Mouse (Mus musculus): Measurements from ENCODE around the gene Fbf1.
A peak's percentile ranks its signal among the peaks of the same experiment; 100 is the strongest.

Fbf1 gene

GRCm38 (mm10) chr11:116167884-116168439 lies at the start of gene Fbf1:
Fbf1 (minus strand) TSS chr11:116168166.
- peak; percentile 96 for DNase-seq

GRCm38 (mm10) chr11:116216549-116216948 lies 48.6 kb upstream of the Fbf1 start:
- DNase-seq = no peak

- DNase-seq = peak; percentile 3
These were observed 48.0 kb upstream of the Fbf1 start for GRCm38 (mm10) chr11:116215991-116216390.

GRCm38 (mm10) chr11:116215181-116215580 lies 47.2 kb upstream of the Fbf1 start:
- peak; percentile 62 for DNase-seq

GRCm38 (mm10) chr11:116213877-116214510 lies 46.0 kb upstream of the Fbf1 start:
- DNase-seq = peak; percentile 48

- DNase-seq = no peak
These were observed 44.9 kb upstream of the Fbf1 start for GRCm38 (mm10) chr11:116212847-116213246.

GRCm38 (mm10) chr11:116210696-116211095 lies 42.7 kb upstream of the Fbf1 start:
- no peak for DNase-seq

- no peak for DNase-seq
These were observed 41.3 kb upstream of the Fbf1 start for GRCm38 (mm10) chr11:116209257-116209656.

- no peak for DNase-seq
These were observed 40.7 kb upstream of the Fbf1 start for GRCm38 (mm10) chr11:116208660-116209059.

- DNase-seq = no peak
These were observed 38.7 kb upstream of the Fbf1 start for GRCm38 (mm10) chr11:116206678-116207077.

GRCm38 (mm10) chr11:116203150-116203549 lies 35.2 kb upstream of the Fbf1 start:
- no peak for DNase-seq

GRCm38 (mm10) chr11:116201151-116201550 lies 33.2 kb upstream of the Fbf1 start:
- DNase-seq = peak; percentile 9

- DNase-seq = peak; percentile 97
These were observed 30.9 kb upstream of the Fbf1 start, which contains the start of the genes Ten1 and Acox1 for GRCm38 (mm10) chr11:116198639-116199531. Ten1 (plus strand) TSS chr11:116198855. Acox1 (minus strand) TSS chr11:116199045.

- DNase-seq = no peak
These were observed 30.2 kb upstream of the Fbf1 start for GRCm38 (mm10) chr11:116198132-116198531.

- no peak for DNase-seq
These were observed 29.6 kb upstream of the Fbf1 start for GRCm38 (mm10) chr11:116197584-116197906.

GRCm38 (mm10) chr11:116196866-116197583 lies 29.1 kb upstream of the Fbf1 start:
- no peak for DNase-seq

GRCm38 (mm10) chr11:116196336-116196735 lies 28.4 kb upstream of the Fbf1 start:
- DNase-seq = no peak

- no peak for DNase-seq
These were observed 27.3 kb upstream of the Fbf1 start for GRCm38 (mm10) chr11:116195252-116195651.

GRCm38 (mm10) chr11:116194619-116195018 lies 26.7 kb upstream of the Fbf1 start:
- no peak for DNase-seq

GRCm38 (mm10) chr11:116187226-116187930 lies 19.4 kb upstream of the Fbf1 start:
- no peak for DNase-seq

GRCm38 (mm10) chr11:116186360-116186759 lies 18.4 kb upstream of the Fbf1 start:
- DNase-seq = no peak

- no peak for DNase-seq
These were observed 17.9 kb upstream of the Fbf1 start for GRCm38 (mm10) chr11:116185836-116186235.

All from kidney, postnatal 10 days (tissue).